Mouse (Mus musculus) intestine, postnatal 0 days (tissue): ENCODE results near the gene Muc3. TPM values are rescaled to one million over a fixed set of nuclear protein-coding genes. Genes with fewer than 3 reads are reported as not detected.
A peak's percentile ranks its signal among the peaks of the same experiment; 100 is the strongest.

Experiments
- ATAC-seq: fragments of 200-750 bp; cut with Nextera tagmentation; 2 replicates; pipeline ENCODE4 v1.8.0; 2017; ENCODE audit warnings: mild to moderate bottlenecking, moderate TSS enrichment, moderate library complexity
- H3K27ac ChIP-seq: fragments of 300-500 bp; sonication (generic); 2 replicates; pipeline ENCODE4 v1.5.1; 2014; ENCODE audit warnings: mild to moderate bottlenecking, low read depth, low read length, moderate library complexity
- H3K27me3 ChIP-seq: fragments of 300-500 bp; sonication (generic); replicated peaks from 2 replicates; pipeline ENCODE4 v1.6.1; 2014; ENCODE audit warnings: low read length, mixed read lengths; ENCODE audit not compliant: control insufficient read depth, insufficient read depth
- H3K36me3 ChIP-seq: fragments of 300-500 bp; sonication (generic); 2 replicates; pipeline ENCODE4 v1.6.1; 2014; ENCODE audit warnings: mild to moderate bottlenecking, moderate library complexity; ENCODE audit not compliant: control insufficient read depth, insufficient read depth
- H3K4me1 ChIP-seq: fragments of 300-500 bp; sonication (generic); replicated peaks from 2 replicates; pipeline ENCODE4 v1.6.1; 2014; ENCODE audit warnings: antibody characterized with exemption, low read length, mixed read lengths; ENCODE audit not compliant: control insufficient read depth, insufficient read depth
- H3K4me2 ChIP-seq: fragments of 300-500 bp; sonication (generic); replicated peaks from 2 replicates; pipeline ENCODE4 v1.6.1; 2014; ENCODE audit warnings: low read depth, mild to moderate bottlenecking, moderate library complexity
- H3K4me3 ChIP-seq: fragments of 300-500 bp; sonication (generic); 2 replicates; pipeline ENCODE4 v1.5.1; 2014; ENCODE audit warnings: low read depth, low read length
- H3K9ac ChIP-seq: fragments of 300-500 bp; sonication (generic); 2 replicates; pipeline ENCODE4 v1.6.1; 2014; ENCODE audit warnings: mild to moderate bottlenecking, low read depth, low read length
- H3K9me3 ChIP-seq: fragments of 300-500 bp; sonication (generic); 2 replicates; pipeline ENCODE4 v1.6.1; 2016; ENCODE audit warnings: mixed run types; ENCODE audit not compliant: control insufficient read depth
- CTCF ChIP-seq: sonication (generic); IDR thresholded peaks from 2 replicates; pipeline ENCODE4 v1.5.1; 2016; ENCODE audit warnings: low read depth, mild to moderate bottlenecking, control low read depth, antibody characterized with exemption, moderate library complexity
- WGBS: fragments of 180-500 bp; shearing (Covaris S2); extraction: QIAGEN DNeasy Blood & Tissue Kit; methylation state at CpG from one replicate; pipeline ENCODE4 v1.1.7; 2014; 5-methylcytosine and 5-hydroxymethylcytosine counted together
- polyA plus RNA-seq: library from polyadenylated mRNA; unstranded; fragments of >200 nt; fragmentation: Nextera tagmentation; extraction: Ambion mirVana; gene quantifications from 2 replicates; pipeline ENCODE4 v1.2.1, GENCODE M21; 2015

Muc3 gene
- polyA plus RNA-seq, 1 experiment from 2014 or later, result 42.9 TPM

GRCm38 (mm10) chr5:137115866-137116847 is 33.0 kb downstream of the Muc3 start, which contains the start of gene Trim56:
Gene Trim56 (minus strand): TSS chr5:137116209.
- Histone ChIP-seq H3K27ac (peak within 1 kb of the TSS; percentile 79), H3K9ac (peak within 1 kb of the TSS; percentile 70), H3K9me3 (no peaks in the 10 kb centered on the region), H3K4me2 (peak within 1 kb of the TSS; percentile 80), H3K4me3 (peak within 1 kb of the TSS; percentile 77), H3K36me3 (peaks cover 30% of the 10 kb centered on the region), H3K4me1 (peaks cover 4% of the 10 kb centered on the region), H3K27me3 (no peaks in the 10 kb centered on the region)
- ATAC-seq, result peak; percentile 81
- 7% methylated on average over 29 of the region's 29 CpGs for WGBS
- TF ChIP-seq CTCF, result no peak

GRCm38 (mm10) chr5:137114891-137115561 is 34.1 kb downstream of the Muc3 start:
- Histone ChIP-seq H3K27ac (no peak overlapping the region), H3K36me3 (peaks cover 37% of the 10 kb centered on the region), H3K9ac (peak overlapping the region; percentile 70), H3K9me3 (no peaks in the 10 kb centered on the region), H3K27me3 (no peaks in the 10 kb centered on the region), H3K4me1 (peaks cover 4% of the 10 kb centered on the region), H3K4me2 (peak overlapping the region; percentile 80), H3K4me3 (peak overlapping the region; percentile 77)
- ATAC-seq, result no peak
- no peak for TF ChIP-seq CTCF
- WGBS, result 66% methylated on average over 9 of the region's 9 CpGs

GRCm38 (mm10) chr5:137111542-137112408 is 37.3 kb downstream of the Muc3 start:
- no peak for TF ChIP-seq CTCF
- H3K36me3 ChIP-seq, result peaks cover 37% of the 10 kb centered on the region
- no peak for ATAC-seq
- no peaks in the 10 kb centered on the region for H3K9me3 ChIP-seq
- H3K27ac ChIP-seq, result no peak overlapping the region
- H3K9ac ChIP-seq, result no peak overlapping the region
- 94% methylated on average over 3 of the region's 5 CpGs for WGBS
- H3K4me2 ChIP-seq, result no peak overlapping the region
- peaks cover 4% of the 10 kb centered on the region for H3K4me1 ChIP-seq
- H3K4me3 ChIP-seq, result no peak overlapping the region
- no peaks in the 10 kb centered on the region for H3K27me3 ChIP-seq

- H3K9ac ChIP-seq, result no peak overlapping the region
- no peaks in the 10 kb centered on the region for H3K27me3 ChIP-seq
- no peaks in the 10 kb centered on the region for H3K9me3 ChIP-seq
- no peak overlapping the region for H3K27ac ChIP-seq
- H3K4me3 ChIP-seq, result no peak overlapping the region
- TF ChIP-seq CTCF, result no peak
- no peak overlapping the region for H3K4me2 ChIP-seq
- peaks cover 4% of the 10 kb centered on the region for H3K4me1 ChIP-seq
- no peak for ATAC-seq
- WGBS, result 91% methylated on average over 12 of the region's 12 CpGs
- H3K36me3 ChIP-seq, result peaks cover 37% of the 10 kb centered on the region
Observed at GRCm38 (mm10) chr5:137110863-137111262, 38.3 kb downstream of the Muc3 start.

GRCm38 (mm10) chr5:137109941-137110593 is 39.1 kb downstream of the Muc3 start:
- Histone ChIP-seq H3K4me1 (peaks cover 3% of the 10 kb centered on the region), H3K9ac (no peak overlapping the region), H3K27me3 (no peaks in the 10 kb centered on the region), H3K4me2 (peak overlapping the region; percentile 30; the same call in 1 of the 2 replicates), H3K9me3 (no peaks in the 10 kb centered on the region), H3K36me3 (peaks cover 37% of the 10 kb centered on the region), H3K27ac (no peak overlapping the region), H3K4me3 (no peak overlapping the region)
- WGBS, result 60% methylated on average over 25 of the region's 25 CpGs
- no peak for TF ChIP-seq CTCF
- no peak for ATAC-seq
